Mouse (Mus musculus) fibroblast of lung, adult 2 months (primary cell): Measurements from ENCODE around the gene Slc15a4.

Source experiments
- DNase-seq: peaks from one replicate; pipeline ENCODE4 v3.0.0-alpha.2; 2011; ENCODE audit warnings: low read depth

The Slc15a4 gene

DNA sequence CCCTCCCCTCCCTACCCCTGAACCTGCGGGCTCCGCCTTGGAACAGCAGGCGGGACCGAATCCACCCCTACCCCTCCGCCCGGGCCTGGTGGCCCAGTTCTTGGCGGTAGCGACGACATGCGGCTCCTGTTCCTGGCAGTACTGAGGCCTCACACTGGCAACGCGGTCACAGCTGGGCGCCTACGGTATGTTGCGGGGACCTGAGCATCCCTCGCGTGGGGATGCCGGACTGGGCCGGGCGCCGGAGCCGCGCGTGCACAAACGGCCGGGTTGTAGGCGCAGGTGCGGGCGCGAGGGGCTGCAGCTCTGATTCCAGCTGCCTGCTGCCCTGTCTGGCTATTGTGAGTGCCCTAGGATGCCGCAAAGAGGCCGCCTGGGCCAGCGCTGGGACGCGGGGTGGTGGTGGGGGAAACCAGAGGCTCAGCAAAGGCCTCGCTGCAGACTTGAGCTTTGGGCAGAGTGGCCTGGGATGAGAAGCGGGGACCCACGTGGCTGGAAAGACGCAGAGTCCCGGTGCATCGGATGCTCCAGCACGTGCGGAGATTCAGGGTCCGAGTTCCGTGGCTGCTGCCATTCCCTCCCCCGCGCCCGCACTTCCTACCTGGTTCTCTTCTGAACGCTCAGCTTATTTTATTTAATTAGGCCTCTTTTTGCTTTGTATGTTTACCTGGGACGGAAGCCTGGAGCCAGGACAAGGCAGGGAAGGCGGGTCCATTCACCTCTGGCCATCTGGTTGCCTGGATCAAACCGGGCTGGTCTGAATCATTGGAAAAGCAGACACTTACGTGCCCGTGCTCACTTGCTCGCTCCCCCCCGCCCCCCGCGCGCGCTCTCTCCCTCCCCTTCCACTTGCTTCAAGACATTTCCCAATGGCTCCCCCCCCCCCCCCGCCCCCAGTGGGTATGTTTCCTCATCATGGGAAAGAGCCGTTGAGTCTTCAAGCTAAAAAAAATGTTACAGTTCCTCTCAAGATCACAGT, at the start of gene Slc15a4, which contains the start of gene Glt1d1:
Slc15a4 (minus strand) TSS at position 731 of the 979 bp plus-strand sequence.
Glt1d1 (plus strand) TSS at position 96 of the 979 bp plus-strand sequence.
- no peak for DNase-seq

- DNase-seq, result no peak
These were observed 45.8 kb upstream of the Slc15a4 start for GRCm38 (mm10) chr5:127678501-127678900.

DNA sequence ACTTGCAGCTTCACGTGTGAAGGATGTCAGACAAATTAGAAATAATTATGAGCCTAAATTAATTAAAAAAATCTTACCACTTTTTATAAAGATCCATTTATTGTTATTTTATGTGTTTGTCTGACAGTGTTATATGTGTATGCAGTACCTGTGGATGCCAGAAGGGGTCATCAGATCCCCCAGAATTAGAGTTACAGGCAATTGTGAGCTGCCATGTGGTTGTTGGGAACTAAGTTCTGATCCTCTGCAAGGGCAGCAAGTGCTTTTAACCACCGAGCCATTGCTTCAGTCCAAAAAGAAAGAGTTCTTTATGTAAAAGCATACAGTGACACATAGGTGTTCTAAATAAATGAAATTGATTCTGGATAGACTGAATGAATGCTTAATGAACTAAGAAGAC, 44.9 kb upstream of the Slc15a4 start:
- no peak for DNase-seq

- no peak for DNase-seq
These were observed 41.2 kb upstream of the Slc15a4 start for GRCm38 (mm10) chr5:127673913-127674312.

- DNase-seq, result no peak
These were observed 28.3 kb upstream of the Slc15a4 start for GRCm38 (mm10) chr5:127660979-127661378.

DNA sequence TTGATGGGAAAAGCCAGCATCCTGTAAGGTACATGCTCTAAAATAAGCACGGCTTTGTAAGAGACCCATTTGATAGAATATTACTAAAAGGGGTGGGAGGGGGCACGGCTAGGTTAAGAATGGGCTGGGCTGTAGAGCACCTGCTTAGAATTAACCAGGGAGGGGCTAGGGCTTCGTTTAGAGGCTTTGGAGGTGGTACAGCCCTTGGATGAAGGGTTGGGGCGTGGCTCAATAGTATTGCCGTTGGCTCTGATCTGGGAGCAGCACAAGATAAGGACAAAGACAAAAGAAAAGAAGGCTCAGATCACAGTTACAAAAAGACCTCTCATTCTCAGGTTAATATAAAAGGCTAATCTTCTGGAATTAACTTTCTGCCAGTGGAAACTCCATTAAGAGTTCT, 27.6 kb upstream of the Slc15a4 start:
- DNase-seq, result no peak

DNA sequence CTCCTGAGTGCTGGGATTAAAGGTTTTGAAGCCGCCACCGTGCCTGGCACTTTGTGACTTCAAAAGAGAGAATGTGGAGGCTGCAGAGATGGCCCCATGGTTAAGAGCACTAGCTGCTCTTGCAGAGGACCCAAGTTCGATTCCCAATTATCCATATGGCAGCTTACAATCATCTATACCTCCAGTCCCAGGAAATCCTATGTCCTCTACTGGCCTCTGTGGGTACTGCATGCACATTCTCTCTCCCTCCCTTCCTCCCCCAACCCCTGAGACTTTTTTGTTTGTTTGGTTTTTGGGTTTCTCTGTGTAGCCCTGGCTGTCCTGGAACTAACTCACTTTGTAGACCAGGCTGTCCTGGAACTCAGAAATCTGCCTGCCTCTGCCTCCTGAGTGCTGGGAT, 26.6 kb upstream of the Slc15a4 start:
- no peak for DNase-seq

- no peak for DNase-seq
These were observed 25.6 kb upstream of the Slc15a4 start for GRCm38 (mm10) chr5:127658257-127658656.

GRCm38 (mm10) chr5:127649077-127649476, 16.4 kb upstream of the Slc15a4 start:
- DNase-seq, result no peak

DNA sequence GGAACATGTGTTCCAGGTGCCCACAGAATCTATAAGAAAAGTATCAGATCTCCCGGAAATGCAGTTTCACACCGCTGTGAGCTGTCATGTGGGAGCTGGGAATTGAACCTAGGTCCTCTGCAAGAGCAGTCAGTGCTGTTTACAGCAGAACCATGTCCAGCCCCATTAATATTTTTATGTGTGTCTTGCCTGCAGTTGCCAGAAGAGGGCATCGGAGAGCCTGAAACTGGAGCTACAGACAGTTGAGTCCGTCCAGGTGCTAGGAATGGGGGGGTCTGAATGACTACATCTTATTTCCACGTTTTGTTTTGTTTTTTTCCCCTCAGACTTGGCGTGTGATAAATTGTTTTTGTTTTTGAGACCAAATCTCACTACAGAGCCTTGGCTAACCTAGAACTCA, 15.3 kb upstream of the Slc15a4 start:
- DNase-seq, result no peak

- no peak for DNase-seq
These were observed 8.7 kb upstream of the Slc15a4 start for GRCm38 (mm10) chr5:127641185-127641958.

DNA sequence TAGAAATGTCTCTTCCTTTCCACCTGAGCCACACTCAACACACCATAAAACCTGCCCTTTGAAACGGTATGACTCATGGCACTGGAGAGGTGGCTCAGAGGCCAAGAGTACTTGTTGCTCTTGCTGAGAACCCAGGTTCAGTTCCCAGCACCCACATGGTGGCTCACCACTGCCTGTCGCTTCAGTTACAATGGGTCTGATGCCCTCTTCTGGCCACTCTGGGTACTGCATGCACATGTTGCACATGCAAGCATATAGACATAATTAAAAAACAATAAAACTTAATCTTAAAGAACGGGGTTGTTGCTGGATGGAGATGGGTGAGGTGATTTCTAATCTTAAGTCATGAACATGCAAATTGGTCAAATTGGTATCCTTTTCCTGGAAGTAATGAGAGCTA, 7.7 kb upstream of the Slc15a4 start:
- no peak for DNase-seq

DNA sequence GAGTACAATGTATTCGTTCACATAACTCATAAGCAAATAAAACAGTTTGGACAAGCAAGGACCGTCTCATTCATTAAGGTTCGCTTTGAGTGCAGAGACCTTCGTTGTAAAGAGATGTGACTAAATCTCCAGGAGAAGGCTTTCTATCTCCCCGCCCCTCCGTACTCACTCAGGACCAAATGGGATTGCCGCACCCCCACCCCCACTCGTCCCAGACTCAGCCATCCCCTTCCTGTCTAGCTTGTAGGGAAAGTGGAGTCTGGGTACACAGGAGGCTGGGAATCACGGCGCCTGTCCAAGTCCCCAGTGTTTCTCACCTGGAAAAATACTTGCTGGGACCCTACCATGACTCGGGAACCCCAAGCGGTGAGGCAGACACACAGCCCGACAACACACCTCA, 6.9 kb upstream of the Slc15a4 start:
- DNase-seq, result no peak

GRCm38 (mm10) chr5:127639067-127639605, 6.4 kb upstream of the Slc15a4 start:
- no peak for DNase-seq

GRCm38 (mm10) chr5:127638177-127638576, 5.5 kb upstream of the Slc15a4 start:
- DNase-seq, result no peak

DNA sequence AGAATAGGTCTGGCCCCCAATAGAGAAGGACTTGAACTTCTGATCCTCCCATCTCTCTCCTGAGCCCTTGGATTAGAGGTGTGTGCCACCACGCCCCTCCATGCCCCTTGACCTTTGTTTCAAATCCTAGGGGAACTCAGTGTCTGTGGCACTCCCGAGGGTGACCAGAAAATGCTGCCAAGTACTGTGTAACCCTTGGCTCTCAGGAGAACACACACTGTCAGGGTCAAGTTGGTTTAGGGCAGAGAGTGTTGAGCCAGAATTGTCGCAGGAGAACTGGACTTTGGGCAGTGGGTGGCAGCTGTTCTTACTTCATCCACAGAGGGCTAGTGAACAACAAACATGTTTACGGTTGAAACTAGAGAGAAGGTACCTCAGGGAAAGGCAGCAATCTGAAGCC, 4.9 kb upstream of the Slc15a4 start:
- no peak for DNase-seq

DNA sequence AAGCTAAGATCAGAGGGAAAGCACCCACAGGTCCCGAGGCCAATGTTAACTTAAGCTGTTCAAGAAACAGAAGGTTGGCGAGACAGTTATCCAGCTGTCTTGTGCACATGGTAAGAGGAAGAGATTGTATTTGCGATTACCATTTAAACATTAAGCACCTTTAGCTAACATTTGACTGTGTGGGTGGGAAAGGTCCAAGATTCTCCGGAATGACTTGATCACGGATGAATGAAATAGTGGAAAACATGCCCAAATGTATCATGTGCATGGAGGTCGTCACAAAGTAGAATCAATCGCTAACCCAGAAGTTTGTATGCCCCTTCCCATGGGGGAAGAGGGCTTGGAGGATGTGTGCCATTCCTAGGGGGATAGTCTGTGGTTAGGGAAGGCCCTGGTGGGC, 969 bp upstream of the Slc15a4 start:
- DNase-seq, result no peak

DNA sequence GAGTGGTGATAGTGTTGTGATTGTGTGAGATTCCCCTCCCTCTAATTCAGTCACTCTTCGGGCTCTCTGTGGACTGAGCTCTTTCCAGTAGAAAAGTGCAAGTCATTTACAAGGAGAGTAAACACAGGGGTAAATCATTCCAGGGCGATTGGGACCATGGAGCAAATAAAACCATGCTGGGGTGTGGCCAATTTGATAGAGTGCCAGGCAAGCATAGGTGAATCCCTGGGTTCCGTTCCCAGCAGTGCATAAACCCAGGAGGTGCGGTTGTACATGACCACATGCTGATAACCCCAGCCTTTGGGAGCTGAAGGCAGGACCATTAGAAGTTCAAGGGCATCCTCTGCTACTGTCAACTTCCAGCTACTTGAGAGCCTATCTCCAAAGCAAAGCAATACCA, 491 bp upstream of the Slc15a4 start:
- no peak for DNase-seq

DNA sequence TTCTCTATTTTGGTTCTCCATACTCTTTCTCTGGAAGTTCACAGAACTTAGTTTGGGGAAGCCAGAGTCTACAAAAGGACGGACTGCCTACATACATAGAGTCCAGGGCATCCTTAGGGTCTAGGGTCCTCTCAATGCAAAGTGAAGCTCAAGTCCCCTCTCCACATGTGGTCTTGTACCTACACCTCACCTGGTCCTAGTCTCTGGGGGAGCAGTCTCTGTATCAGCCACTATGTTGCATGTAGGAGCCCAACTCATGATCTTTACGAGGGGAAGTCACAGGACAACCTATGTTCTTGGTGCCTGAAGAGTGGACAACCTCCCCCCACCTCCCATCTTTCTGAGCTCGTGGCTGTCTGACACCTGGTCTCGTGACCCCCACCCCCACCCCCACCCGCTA, 1.0 kb downstream of the Slc15a4 start:
- no peak for DNase-seq

GRCm38 (mm10) chr5:127627242-127627641, 5.5 kb downstream of the Slc15a4 start:
- DNase-seq, result no peak

DNA sequence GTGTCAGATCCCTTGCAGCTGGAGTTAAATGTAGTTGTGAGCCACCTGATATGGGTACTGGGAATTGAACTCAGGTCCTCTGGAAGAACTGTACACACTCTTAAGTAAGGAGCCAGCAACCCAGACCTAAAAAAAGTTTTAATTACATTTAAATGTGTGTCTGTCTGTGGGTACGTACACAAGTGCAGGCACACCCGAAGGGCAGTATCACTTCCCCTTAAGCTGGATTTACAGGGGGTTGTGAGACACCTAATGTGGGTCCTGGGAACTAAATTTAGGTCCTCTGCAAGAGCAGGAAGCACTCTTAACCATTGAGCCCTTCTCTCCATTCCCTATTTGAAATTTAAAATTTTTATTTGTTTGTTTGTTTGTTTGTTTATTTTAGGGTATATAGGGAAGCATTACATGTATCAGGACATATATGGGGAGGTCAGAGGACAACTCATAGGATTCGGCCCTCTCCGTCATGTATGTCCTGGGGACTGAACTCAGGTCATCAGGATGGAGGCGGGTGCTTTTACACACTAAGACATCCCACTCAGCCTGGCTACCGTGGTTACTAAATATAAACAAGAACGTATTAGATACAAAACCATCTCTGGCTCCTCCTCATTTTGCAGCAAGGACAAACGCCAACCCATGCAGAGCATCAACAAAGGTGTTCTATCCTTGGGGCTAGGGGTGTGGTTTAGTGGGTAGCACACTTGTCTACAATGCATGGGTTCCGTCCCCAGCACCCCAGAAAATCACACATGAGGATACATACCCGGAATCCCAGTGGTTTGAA, 8.1 kb downstream of the Slc15a4 start:
- DNase-seq, result no peak

- no peak for DNase-seq
These were observed 11.6 kb downstream of the Slc15a4 start for GRCm38 (mm10) chr5:127621108-127621507.
